Mouse (Mus musculus) adrenal gland, adult 2 months (tissue): Measurements from ENCODE around the gene Hipk4. TPM values are rescaled to one million over a fixed set of nuclear protein-coding genes. Genes with fewer than 3 reads are reported as not detected.

Source experiments
- DNase-seq: peaks from one replicate; pipeline ENCODE4 v3.0.0; 2021
- polyA plus RNA-seq: library from polyadenylated mRNA; depleted of rRNA; stranded (reverse); fragments of >200 nt; gene quantifications from 2 replicates; pipeline ENCODE4 v1.2.3, GENCODE M21; 2012
- total RNA-seq, 2 experiments: library from RNA; stranded (reverse); gene quantifications; 2 replicates each; pipeline ENCODE4 v1.2.3; 2021

Gene Hipk4
- total and polyA plus RNA-seq, 3 experiments: 0.21 to 0.82 (median 0.29) TPM

DNA sequence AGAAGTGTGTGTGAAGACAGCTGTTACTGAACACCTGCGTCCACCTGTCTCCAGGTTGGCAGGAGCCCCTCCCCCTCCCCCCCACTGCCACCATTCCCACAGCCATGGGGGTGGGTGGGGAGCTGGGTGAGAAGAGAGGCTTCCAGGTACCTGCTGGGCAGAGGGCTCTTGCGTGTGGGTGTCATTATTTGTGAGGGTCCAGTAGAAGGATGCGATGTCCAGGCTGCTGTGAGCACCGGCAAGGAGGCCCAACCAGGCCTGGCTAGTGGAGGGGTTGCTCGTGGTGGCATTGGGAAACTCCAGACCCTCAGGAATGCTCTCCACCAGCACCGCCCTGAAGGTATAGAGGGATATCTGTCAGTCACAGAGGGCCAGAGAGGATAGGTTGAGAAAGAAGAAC lies 17.9 kb downstream of the Hipk4 start:
- DNase-seq: no peak

DNA sequence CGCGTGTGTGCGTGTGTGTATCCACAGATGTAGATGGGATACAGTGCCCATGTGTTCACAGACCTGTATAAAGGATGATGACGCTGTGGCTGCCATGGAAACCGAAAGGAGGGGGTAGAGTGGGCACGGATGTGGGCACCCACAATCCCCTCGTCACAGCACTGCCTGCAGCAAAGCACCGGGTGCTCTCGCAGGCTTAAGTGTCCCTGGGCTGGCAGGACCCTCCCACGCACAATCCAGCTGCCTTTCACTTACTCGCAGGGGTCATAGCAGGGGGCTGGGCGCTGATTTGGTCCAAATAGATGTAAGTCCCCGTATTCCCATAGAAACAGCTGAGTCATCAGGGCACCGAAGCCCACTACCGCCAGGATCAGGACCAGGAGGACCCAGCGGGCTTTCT lies 18.4 kb downstream of the Hipk4 start:
- DNase-seq: peak; percentile 37

DNA sequence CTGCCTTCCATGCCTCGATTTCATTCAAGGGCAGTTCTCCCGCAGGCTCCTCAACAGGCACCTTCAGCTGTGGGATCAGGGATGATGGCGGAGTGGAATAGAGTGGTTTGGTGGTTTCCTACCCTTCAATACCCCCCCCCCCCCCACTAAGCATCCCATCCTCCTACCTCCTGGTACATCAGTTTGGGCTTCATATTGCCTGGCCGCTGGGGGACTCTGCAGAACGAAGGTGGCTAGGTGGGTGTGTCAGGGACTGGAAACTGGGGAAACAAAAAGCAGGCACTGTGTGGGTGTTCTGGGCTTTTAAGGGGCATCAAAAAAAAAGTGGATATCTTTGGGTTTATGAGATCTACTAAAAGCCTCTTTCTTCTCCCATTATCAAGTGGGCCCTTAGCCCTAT lies 18.9 kb downstream of the Hipk4 start:
- no peak for DNase-seq

DNA sequence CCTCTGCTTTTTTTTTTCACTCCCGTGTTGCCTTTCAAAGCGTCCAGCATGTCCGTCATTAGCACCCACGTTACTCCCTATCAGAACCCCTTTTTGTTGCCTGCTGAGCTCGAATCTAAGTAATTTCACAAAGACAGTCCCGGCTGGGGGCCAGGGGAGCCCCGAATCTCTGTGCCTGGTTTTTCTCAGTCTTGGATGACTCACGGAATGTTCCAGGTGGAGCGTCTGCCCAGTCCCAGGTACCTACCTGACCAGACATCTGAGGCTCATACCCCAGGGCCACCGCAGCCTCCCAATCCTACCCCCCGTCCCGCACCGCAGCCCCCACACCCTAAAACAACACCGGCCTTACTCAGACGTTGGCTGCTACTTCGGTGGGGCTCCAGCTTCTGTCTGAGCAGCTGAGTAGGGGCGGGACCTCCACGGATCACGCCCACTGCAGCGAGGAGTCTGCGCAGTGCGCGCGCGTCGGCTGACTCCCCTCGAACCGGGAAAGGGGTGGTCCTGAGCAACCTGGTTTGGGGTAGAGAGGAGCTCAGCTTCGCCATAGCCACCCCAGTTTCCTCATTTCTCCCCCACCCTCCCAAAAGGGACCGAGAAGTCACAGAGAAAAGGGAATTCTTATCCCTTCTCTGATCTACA lies 19.4 kb downstream of the Hipk4 start:
- peak; percentile 88 for DNase-seq

DNA sequence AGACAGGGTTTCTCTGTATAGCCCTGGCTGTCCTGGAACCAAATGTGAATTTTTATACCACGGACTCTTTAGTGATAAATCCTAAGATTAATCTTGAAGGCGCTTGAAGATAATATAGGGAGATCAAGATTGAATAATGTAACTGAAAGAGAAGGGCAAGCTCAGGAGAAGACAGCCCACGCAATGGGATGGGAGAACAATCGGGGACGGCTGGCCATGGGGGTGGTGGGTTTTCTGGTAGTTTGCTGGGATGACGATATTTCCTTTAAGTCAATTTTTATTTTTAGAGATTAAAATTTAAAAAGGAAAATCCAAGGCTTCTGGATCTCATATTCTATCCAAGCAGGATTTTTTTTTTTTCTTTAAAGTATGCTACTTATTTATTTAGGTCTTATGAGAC lies 20.0 kb downstream of the Hipk4 start:
- DNase-seq: no peak

DNA sequence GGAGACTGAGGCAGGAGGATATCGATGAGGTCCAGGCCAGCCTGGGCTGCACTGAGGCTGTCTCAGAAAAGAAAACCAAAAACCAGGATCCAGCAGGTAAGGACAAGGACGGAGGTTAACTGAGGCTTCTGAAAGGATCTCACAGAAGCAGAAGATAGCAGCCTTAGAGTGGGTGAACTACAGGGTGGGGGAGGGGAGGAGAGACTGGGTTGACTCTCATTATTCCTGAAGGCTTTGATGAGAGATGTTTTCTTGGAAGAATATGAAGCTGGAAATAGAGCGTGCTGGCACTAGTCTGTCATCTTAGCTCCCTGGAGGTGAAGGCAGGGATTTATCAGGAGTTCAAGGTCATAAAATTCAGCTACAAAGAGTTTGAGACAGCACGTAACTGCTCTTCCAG lies 20.8 kb downstream of the Hipk4 start:
- no peak for DNase-seq

DNA sequence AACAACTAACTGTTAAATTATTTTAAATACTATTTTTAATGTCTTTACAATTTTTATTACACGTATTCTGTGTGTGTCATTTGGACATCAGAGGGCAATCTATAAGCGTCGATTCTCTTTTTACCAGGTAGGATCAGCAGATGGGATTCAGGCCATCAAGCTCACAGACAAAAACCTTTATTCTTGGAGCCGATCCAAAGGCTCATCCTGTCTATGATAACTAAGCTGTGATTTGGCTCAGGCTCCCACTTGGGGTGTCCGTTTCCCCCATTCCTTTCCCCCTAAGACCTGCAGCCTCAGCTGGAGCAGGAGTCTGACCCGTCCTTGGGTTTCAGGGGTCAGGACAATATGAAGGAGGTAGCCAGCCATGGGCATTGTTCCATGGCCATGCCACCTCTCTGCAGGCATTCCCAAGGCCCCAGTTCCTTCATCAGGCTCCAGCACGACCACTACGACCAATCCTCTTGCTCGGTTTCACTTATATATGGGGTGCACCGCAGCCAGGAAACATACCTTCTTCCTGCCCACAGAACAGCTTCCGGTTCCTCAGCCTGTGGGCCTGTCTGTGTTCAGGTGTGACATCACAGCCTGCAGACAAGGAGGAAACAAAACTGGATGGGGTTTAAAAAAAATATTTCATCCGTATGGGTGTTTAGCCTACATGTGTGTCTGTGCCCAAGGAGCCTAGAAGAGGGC lies 21.8 kb downstream of the Hipk4 start:
- DNase-seq: no peak

DNA sequence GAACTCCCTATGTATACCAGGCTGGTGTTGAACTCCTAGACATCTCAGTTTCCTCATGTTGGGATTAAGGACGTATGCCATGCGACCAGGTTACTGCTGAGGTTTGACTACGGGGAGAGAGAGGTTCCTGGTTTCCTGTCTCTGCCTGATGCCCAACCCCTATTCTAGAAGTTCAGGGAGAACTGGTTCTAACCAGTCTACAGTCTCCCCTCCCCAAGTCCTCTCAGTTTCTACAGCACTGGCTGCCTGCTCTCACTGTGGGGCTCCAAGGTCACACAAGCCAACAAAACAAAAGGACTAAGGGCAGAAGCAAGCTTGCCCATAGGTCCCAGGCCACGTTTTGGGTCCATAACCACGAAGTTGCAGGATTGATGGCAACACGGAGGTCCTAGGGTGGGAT lies 26.5 kb downstream of the Hipk4 start:
- no peak for DNase-seq

DNA sequence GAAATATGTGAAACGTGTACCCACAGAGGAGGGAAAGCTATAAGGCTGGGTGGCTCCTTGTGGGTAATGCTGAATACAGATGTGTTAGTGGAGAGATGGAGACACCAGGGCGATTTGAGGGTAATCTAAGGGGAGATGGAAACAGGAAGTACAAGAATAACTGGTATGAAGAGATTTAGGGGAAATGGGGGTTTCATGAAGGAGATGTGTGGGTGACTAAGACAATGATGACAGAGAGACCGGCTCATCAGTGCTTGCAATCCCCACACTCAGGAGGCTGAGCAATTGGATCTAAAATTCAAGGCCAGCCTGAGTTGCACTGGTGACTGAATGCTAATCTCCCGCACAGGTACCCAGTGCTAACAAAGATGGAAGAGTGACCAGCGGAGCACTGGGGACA lies 29.0 kb downstream of the Hipk4 start:
- peak; percentile 36 for DNase-seq

DNA sequence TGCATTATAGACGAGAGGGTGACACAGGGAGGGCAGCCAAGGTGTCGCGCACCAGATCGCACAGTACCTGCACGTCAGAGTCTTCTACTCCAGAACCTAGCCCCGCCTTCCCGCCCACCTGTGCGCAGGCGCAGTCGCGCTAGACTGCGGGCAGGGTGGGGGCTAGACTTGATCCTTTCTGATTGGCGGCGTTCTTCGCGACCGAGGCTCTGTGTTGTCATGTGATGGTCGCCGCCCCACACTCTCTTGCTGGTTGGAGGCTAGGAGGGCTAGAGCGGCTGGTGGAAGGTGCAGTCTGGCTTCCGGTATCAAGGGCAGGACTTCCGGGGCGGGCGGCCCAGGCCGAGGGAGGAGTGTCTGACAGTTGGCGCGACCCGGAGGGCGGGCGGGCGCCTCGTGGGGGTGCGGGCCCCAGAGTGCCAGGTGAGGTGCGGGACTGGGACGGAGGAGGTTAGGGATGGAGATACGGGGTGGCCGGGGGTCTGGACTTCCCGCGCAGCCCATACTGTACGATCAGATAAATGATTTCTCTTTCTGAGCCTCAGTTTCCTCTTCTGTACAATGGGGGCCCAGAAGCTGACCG lies 30.0 kb downstream of the Hipk4 start, which contains the start of the genes Pld3 and 2310022A10Rik:
Gene Pld3 (minus strand): TSS at position 288 of the 583 bp plus-strand sequence.
Gene 2310022A10Rik (plus strand): TSS at position 303 of the 583 bp plus-strand sequence.
- DNase-seq: peak; percentile 96

DNA sequence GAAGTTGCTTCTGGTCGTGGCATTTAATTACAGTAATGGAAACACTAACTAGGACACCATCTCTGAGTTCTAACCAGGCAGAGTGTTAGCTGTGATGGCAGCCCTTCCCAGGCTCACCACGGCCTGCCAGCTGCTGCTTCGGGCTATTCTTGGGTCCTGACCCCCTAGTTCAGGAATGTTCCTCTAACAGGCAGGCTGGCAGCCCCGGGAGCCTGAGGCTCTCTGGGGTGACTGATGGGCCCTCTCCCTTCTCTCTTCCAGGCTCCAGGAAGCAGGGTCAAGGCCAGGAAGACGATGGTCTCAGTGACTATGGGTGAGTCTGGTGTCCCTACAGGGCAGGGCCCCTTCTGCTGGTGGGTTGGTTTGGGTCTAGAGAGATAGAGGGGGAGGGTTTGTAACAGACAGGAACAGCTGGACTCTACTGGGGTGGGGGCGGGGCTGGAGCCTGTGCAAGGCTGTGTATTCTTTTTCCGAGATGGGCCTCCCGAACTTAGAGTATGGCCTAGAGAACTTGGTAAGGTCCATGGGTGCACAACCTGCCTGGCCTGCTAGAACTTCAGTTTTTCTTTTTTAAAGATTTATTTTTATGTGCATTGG lies 37.3 kb downstream of the Hipk4 start:
- DNase-seq: no peak

DNA sequence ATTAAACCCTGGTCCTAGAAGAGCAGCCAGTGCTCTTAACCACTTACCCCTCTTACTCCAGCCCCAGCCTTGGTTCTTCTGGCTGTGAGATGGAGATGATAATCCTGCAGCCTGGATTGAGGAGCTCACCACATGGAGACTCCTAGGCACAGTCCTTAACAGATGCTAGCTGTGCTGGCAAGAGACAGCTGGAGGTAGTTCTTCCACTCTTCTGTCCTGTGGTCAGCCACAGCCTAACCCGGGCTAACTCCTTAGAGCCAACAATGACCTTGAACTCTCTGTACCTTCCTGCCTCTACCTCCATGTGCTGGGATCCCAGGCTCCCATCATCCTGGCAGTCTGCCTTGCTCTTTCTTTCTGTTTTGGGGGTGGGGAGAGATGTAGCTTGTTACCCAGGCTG lies 37.9 kb downstream of the Hipk4 start:
- DNase-seq: no peak

DNA sequence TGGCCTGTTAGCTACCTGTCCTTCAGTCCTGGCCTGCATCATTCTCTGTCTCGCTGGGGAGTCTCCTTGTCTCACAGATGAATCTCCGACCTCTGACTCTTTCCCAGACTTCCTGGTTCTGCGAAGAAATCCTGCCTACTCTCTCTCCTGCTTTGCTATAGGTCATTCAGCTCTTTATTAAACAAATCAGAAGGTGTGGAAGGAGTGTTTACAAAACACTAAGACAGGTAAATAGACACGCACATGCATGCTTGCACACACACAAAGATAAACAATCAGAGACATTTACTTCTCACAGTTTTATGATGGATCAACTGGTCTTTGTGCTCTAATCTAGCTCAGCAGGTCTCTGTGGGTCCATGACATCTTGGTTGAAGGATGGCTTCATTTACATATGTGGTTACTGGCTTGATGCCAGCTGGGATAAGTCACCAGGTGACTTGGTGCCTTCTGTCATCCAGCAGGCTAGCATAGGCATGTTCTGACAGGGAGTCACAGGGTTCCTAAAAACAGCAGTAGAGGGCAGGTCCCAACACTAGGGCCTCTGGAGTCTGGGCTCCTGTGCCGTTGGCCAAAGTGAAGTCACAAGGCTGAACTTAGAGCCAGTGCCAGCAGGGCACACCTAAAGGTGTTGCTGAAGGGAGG lies 46.6 kb downstream of the Hipk4 start:
- DNase-seq: no peak

DNA sequence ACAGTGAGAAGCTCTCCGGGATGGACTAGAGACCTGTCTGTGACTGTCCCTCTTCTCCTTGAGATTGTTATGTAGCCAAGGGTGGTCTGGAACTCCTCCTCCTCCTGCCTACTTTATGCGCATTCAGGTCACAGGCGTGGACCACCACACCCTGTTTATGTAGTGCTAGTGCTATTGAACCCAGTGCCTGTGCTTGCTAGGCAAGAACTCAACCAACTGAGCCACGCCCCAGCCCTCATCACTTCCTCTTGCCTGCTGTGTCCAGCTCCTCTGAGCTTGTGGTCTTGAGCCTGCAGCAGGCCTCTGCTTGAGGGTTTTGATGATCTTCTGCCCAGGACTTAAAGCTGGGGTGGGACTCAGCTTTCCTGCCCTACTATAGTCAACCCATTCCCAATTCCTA lies 49.1 kb downstream of the Hipk4 start:
- no peak for DNase-seq

DNA sequence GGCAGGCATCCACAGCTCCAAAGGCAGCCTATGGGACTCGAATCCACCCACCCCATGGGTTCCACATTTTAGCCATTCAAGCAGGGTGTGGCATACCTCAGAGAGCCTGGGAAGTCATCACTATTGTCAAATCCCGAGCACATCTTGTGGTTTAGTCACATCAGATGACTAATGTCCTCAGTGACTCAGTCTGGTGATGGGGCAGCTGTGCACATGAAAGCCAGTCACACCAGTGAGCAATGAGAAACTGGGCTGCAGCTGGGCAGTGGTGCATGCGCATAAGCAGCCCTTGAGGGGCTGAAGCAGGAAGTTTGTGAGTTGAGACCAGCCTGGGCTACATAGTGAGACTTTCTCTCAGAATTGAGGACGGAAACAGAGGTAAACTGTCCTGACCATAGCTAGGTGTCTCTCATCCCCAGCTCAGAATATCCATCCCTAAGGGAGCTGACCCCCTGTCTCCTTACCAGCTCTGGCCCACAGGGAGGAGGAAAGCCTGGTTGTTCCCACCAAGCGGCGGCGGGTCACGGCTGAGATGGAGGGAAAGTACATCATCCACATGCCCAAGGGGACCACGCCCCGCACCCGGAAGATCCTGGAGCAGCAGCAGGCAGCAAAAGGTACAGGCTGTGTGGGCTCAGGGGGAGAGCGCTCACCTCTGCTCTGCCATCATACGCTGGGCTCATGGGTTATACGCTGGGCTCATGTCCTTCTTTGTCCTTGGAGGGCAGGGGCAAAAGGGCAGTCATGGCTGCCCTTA lies 51.2 kb downstream of the Hipk4 start:
- DNase-seq: peak; percentile 78

DNA sequence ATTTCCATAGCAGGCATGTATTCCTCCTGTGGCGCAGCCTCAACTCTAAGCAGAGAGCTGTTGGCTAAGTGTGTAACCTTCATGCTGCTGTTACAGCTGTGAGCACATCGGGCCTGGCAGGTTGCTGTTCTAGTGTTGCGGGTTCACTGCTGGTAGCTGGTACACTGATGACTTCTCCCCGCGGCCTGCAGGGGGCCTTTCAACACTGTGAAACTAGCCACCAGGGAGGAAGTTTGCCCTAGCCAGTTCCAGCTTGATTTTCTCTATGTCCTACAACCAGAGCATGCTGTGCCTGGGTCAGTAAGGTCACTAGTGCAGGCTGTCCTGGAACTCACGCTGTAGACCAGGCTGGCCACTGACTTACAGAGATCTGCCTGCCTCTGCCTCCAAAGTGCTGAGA lies 53.8 kb downstream of the Hipk4 start:
- peak; percentile 79 for DNase-seq

DNA sequence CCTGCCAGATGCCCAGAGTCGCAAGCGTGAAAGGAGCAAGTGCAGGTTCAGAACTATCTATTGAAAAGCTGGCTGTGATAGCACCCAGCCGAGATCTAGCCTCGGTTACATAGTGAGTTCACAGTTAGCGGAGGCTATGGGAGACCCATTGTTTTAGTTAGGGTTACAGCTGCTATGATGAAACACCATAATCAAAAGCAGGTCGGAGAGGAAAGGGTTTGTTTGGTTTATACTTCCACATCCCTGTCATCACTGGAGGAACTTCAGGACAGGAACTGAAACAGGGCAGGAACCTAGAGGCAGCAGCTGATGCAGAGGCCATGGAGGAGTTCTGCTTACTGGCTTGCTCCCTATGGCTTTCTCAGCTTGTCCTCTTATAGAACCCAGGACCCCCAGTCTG lies 54.5 kb downstream of the Hipk4 start:
- no peak for DNase-seq

DNA sequence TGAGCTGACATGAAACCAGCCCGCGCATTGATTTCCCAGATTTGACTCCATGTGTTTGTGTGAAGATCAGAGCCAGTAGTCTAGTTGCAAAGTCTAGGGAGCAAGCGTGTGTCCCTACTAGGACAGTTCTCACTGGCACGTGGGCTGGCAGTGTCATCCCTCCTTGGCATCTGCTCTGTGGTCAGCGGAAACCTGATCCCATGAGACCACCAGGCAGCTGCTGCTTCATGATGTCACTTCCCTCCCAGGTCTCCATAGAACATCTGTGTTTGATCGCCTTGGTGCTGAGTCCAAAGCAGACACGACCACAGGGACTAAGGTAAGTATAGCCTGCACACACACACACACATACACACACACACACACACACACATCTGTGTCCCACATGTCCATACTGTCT lies 55.4 kb downstream of the Hipk4 start:
- no peak for DNase-seq

DNA sequence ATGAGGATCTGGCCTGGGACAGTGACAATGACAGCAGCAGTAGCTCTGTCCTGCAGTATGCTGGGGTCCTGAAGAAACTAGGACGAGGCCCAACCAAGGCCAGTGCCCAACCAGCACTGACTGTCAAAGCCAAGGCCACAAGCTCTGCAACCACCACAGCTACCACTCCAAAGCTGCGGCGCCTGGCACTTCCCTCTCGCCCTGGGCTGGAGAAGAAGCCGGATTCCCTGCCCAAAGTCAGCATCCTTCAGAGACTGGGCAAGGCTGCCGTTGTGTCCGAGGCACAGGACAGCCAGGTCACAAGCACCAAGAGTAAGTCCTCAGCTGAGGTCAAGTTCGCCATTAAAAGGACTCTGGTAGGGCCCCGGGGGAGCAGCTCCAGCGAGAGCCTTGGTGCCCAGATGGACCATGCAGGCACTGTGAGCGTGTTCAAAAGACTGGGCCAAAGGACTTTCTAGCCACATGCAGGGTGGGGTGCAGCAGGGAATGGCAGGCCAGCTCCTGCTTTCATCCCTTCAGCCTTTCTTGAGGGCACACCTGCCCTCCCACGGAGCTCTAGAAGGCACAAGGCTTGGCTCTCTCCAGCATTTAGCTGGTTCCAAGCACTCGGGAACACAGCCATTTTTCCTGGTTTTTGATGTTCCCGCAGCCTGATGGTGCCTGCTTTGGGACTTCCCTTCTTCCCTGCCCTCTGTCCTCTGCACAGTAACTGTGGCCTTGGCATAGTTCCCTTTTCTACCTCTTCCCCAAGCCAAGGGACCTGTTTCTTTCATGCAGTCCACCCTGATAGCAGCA lies 57.5 kb downstream of the Hipk4 start:
- peak; percentile 78 for DNase-seq
